Mouse (Mus musculus) brain, embryonic 14.5 days (tissue): ENCODE results near the gene Fnbp1l.

ENCODE experiments used
- CTCF ChIP-seq: fragments of 200-500 bp; IDR thresholded peaks from 2 replicates; pipeline ENCODE4 v1.5.1; 2012; ENCODE audit warnings: inconsistent platforms, mild to moderate bottlenecking, moderate library complexity, borderline replicate concordance; ENCODE audit not compliant: insufficient read depth, insufficient read length; ENCODE audit errors: extremely low read depth
- POLR2A ChIP-seq: fragments of 200-500 bp; IDR thresholded peaks from 2 replicates; pipeline ENCODE4 v1.6.1; 2012; ENCODE audit warnings: mild to moderate bottlenecking, inconsistent platforms, borderline replicate concordance; ENCODE audit not compliant: poor library complexity, insufficient read depth, insufficient read length, severe bottlenecking; ENCODE audit errors: extremely low read depth

DNA sequence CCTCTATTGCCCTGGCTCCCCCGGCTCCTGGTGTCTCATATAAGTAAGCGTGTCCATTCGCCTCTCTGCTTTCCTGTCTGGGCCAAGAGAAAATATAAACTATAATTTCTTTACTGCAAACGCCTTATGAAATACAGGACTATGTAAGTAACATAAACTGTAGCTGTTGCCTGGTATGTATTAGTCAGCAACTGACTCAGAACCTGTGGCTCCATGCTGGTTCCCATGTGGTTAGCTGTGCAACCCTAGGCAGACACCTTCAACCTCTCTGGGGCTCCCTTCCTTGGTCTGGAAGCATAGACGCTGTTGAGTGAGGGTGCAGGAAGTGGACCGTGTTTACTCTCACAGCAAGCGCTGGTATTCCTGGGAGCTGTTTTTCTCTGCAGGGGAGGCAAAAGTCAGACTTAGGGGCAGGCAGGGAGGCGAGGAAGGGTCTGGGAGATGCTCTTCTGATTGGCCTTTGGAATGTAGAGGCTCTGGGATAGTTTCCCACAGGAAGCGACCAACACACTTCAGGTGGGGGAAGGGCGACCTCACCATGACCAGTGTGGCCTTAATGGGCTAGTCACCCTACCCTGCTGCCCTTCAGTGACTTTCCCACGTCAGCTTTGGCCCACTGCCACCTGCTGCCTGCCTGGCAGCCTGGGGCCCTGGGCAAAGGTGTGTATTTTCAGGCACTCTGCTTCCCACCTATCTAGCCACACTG lies 109.8 kb downstream of the Fnbp1l start:
- no peak for TF ChIP-seq CTCF
- TF ChIP-seq POLR2A: no peak
